25 mouse cellular contexts compared by ENCODE assay signal in the genomic region with DNA sequence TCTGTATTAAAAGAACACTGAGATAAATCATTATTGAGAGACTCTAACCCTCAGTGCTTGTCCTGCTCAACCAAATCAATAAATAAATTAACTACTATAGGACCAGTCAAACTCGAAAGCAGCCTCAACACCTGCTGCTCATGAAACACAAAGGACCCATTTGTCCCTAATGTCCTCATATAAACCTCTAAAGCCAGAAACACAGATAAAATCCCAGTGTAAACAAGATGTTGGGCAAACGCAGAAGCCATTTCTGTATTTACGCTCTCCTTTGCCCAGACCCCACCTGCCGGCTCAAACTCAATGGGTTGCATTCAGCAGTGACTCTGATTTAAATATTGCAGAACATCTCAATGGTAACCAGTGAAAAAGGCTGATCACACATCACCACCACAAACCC.
"Had no signal": no experiment of that assay in that cellular context is flagged by ENCODE, and none has a peak within 500 bp of the region (broad histone marks: within the 10 kb centered on the region; RNA-seq: fewer than 3 reads in every experiment).

No protein-coding gene starts in this region.

- H3K9me3 ChIP-seq: limb, embryonic 15.5 days; lung, embryonic 15.5 days; midbrain, embryonic 13.5 days; neural tube, embryonic 13.5 days had no signal

- H3K9ac ChIP-seq: limb, embryonic 12.5 days; limb, embryonic 15.5 days; liver, embryonic 14.5 days; lung, embryonic 15.5 days; midbrain, embryonic 13.5 days; neural tube, embryonic 13.5 days had no signal

- ATAC-seq: midbrain, embryonic 13.5 days; midbrain, embryonic 16.5 days had no signal

- H3K36me3 ChIP-seq: limb, embryonic 12.5 days; limb, embryonic 15.5 days; lung, embryonic 15.5 days; midbrain, embryonic 10.5 days; midbrain, embryonic 13.5 days; neural tube, embryonic 13.5 days had no signal

- H3K27ac ChIP-seq: left cerebral cortex, adult 2 months; limb, embryonic 12.5 days; limb, embryonic 15.5 days; liver, embryonic 14.5 days; lung, embryonic 15.5 days; midbrain, embryonic 10.5 days; midbrain, embryonic 13.5 days; neural tube, embryonic 13.5 days had no signal

- DNase-seq: kidney, adult 18-20 months; kidney, adult 9 months; kidney, postnatal 14 days; kidney, postnatal 4 days; layer of hippocampus, postnatal 36 days; left cerebral cortex, postnatal 4 days; lung, adult 18-20 months; lung, postnatal 10 days; lung, postnatal 36 days; retina, postnatal 1 day; right cerebral cortex, postnatal 25 days; spleen, adult 18-20 months; thymus, adult 18-20 months; thymus, postnatal 36 days had no signal

- H3K4me1 ChIP-seq: limb, embryonic 15.5 days; lung, embryonic 15.5 days; megakaryocyte, embryonic 14.5 days; midbrain, embryonic 10.5 days; midbrain, embryonic 13.5 days; neural tube, embryonic 13.5 days had no signal

- H3K4me3 ChIP-seq: left cerebral cortex, adult 2 months; limb, embryonic 12.5 days; limb, embryonic 15.5 days; lung, embryonic 15.5 days; megakaryocyte, embryonic 14.5 days; midbrain, embryonic 10.5 days; midbrain, embryonic 13.5 days; myocyte; neural tube, embryonic 13.5 days had no signal

- H3K4me2 ChIP-seq: limb, embryonic 12.5 days; limb, embryonic 15.5 days; lung, embryonic 15.5 days; midbrain, embryonic 13.5 days; neural tube, embryonic 13.5 days had no signal

- H3K27me3 ChIP-seq: limb, embryonic 12.5 days; limb, embryonic 15.5 days; lung, embryonic 15.5 days; megakaryocyte, embryonic 14.5 days; midbrain, embryonic 13.5 days; neural tube, embryonic 13.5 days had no signal
